Mouse (Mus musculus) heart, adult 2 months (tissue): ENCODE data around the gene Ncoa5. TPM values are rescaled to one million over a fixed set of nuclear protein-coding genes. Genes with fewer than 3 reads are reported as not detected.

ENCODE experiments used
- DNase-seq, 2 experiments: peaks; one replicate each; pipeline ENCODE4 v3.0.0; 2021
- H3K27ac ChIP-seq: fragments of 200-600 bp; 2 replicates; pipeline ENCODE4 v1.8.1; 2022
- H3K27me3 ChIP-seq: fragments of 200-500 bp; 2 replicates; pipeline ENCODE4 v1.6.1; 2012; ENCODE audit warnings: mild to moderate bottlenecking, low read length, inconsistent platforms, mixed read lengths; ENCODE audit not compliant: control insufficient read depth, insufficient read depth
- H3K36me3 ChIP-seq: fragments of 200-500 bp; 2 replicates; pipeline ENCODE4 v1.6.1; 2012; ENCODE audit warnings: low read length, inconsistent platforms; ENCODE audit not compliant: control insufficient read depth, insufficient read depth
- H3K4me1 ChIP-seq: fragments of 200-500 bp; 2 replicates; pipeline ENCODE4 v1.6.1; 2011; ENCODE audit warnings: low read length; ENCODE audit not compliant: control insufficient read depth, insufficient read depth
- H3K4me3 ChIP-seq: fragments of 200-600 bp; 2 replicates; pipeline ENCODE4 v1.8.1; 2022
- H3K79me2 ChIP-seq: fragments of 200-500 bp; replicated peaks from 2 replicates; pipeline ENCODE4 v1.6.1; 2012; ENCODE audit warnings: mild to moderate bottlenecking, inconsistent platforms, low read length, moderate library complexity, mixed read lengths; ENCODE audit not compliant: control insufficient read depth, insufficient read depth
- H3K9ac ChIP-seq: fragments of 200-500 bp; 2 replicates; pipeline ENCODE4 v1.6.1; 2012; ENCODE audit warnings: low read depth, mild to moderate bottlenecking, control low read depth, inconsistent platforms, low read length, mixed read lengths
- CTCF ChIP-seq: fragments of 200-600 bp; IDR thresholded peaks from 2 replicates; pipeline ENCODE4 v1.8.1; 2022; ENCODE audit warnings: antibody characterized with exemption, mild to moderate bottlenecking, moderate library complexity
- EP300 ChIP-seq: fragments of 200-500 bp; IDR thresholded peaks from 2 replicates; pipeline ENCODE4 v1.6.1; 2011; ENCODE audit warnings: low read depth, low read length, control low read depth; ENCODE audit not compliant: insufficient read depth
- POLR2A ChIP-seq: fragments of 200-500 bp; IDR thresholded peaks from 2 replicates; pipeline ENCODE4 v1.6.1; 2011; ENCODE audit warnings: mild to moderate bottlenecking, low read depth, low read length, control low read depth; ENCODE audit not compliant: insufficient read depth
- WGBS: fragments of 180-500 bp; shearing (Covaris S2); methylation state at CpG from one replicate; pipeline ENCODE4 v1.1.7; 2018; 5-methylcytosine and 5-hydroxymethylcytosine counted together
- intact Hi-C: fragments of 180-260 bp; cut with DNase I; formaldehyde crosslinking; loops from one replicate; pipeline ENCODE4 v1.15.1; 2025
- polyA plus RNA-seq: library from polyadenylated mRNA; depleted of rRNA; stranded (reverse); fragments of >200 nt; gene quantifications from 2 replicates; pipeline ENCODE4 v1.2.3, GENCODE M21; 2012
- total RNA-seq, 2 experiments: library from RNA; stranded (reverse); gene quantifications; 2 replicates each; pipeline ENCODE4 v1.2.3; 2021

Gene Ncoa5
- total and polyA plus RNA-seq, 3 experiments: 16.4 to 20.6 (median 18.6) TPM

- H3K27ac ChIP-seq: no peak overlapping the region; the same call in none of the 2 replicates
- TF ChIP-seq POLR2A: no peak
- peak; percentile 82; the same call in 1 of the 2 replicates for TF ChIP-seq EP300
- peaks cover 5% of the 10 kb centered on the region for H3K27me3 ChIP-seq
- H3K9ac ChIP-seq: no peak overlapping the region
- WGBS: 28% methylated on average over 2 of the region's 2 CpGs
- no peaks in the 10 kb centered on the region for H3K79me2 ChIP-seq
- H3K4me1 ChIP-seq: no peaks in the 10 kb centered on the region; the same call in 1 of the 2 replicates
- peak; percentile 75 to 87 for DNase-seq
- no peak overlapping the region for H3K4me3 ChIP-seq
- intact Hi-C loops: loop anchor here (1.0 to 5.0 kb wide), 5 partner anchors 37 to 412 kb away; no protein-coding TSS in a partner anchor
- no peaks in the 10 kb centered on the region for H3K36me3 ChIP-seq
Measured at GRCm38 (mm10) chr2:165074937-165075336, 40.3 kb upstream of the Ncoa5 start.

GRCm38 (mm10) chr2:165074081-165074884 is 39.6 kb upstream of the Ncoa5 start:
- Histone ChIP-seq H3K27me3 (peaks cover 3% of the 10 kb centered on the region), H3K4me3 (no peak overlapping the region), H3K4me1 (no peaks in the 10 kb centered on the region; the same call in 1 of the 2 replicates), H3K79me2 (no peaks in the 10 kb centered on the region), H3K9ac (no peak overlapping the region), H3K27ac (peak overlapping the region; percentile 3), H3K36me3 (no peaks in the 10 kb centered on the region)
- intact Hi-C loops: loop anchor here (5.0 kb wide), 1 partner anchor 413 kb away; no protein-coding TSS in a partner anchor
- 7% methylated on average over 11 of the region's 11 CpGs for WGBS
- DNase-seq: peak; percentile 62 to 72
- TF ChIP-seq EP300 (peak; percentile 63; the same call in 1 of the 2 replicates), POLR2A (no peak)

- peaks cover 2% of the 10 kb centered on the region for H3K27me3 ChIP-seq
- intact Hi-C loops: loop anchor here (5.0 kb wide), 1 partner anchor 414 kb away; no protein-coding TSS in a partner anchor
- H3K4me1 ChIP-seq: no peaks in the 10 kb centered on the region; the same call in 1 of the 2 replicates
Measured at GRCm38 (mm10) chr2:165073381-165073781, 38.7 kb upstream of the Ncoa5 start.

GRCm38 (mm10) chr2:165070096-165070816 is 35.6 kb upstream of the Ncoa5 start:
- intact Hi-C loops: loop anchor here (5.0 kb wide), 1 partner anchor 417 kb away; no protein-coding TSS in a partner anchor
- DNase-seq: peak; percentile 54 to 73
- Histone ChIP-seq H3K4me3 (no peak overlapping the region), H3K27me3 (peaks cover 4% of the 10 kb centered on the region), H3K36me3 (no peaks in the 10 kb centered on the region), H3K27ac (no peak overlapping the region), H3K9ac (no peak overlapping the region), H3K79me2 (no peaks in the 10 kb centered on the region), H3K4me1 (no peaks in the 10 kb centered on the region; the same call in 1 of the 2 replicates)
- 26% methylated on average over 23 of the region's 23 CpGs for WGBS
- TF ChIP-seq EP300: no peak
- TF ChIP-seq CTCF: peak; percentile 71

More at GRCm38 (mm10) chr2:165073381-165073781, 38.7 kb upstream of the Ncoa5 start:
- 8% methylated on average over 9 of the region's 9 CpGs for WGBS
- H3K27ac ChIP-seq: no peak overlapping the region
- no peak overlapping the region for H3K4me3 ChIP-seq
- no peaks in the 10 kb centered on the region for H3K36me3 ChIP-seq
- H3K79me2 ChIP-seq: no peaks in the 10 kb centered on the region
- TF ChIP-seq POLR2A (no peak), CTCF (no peak), EP300 (no peak)
- DNase-seq: no peak
- H3K9ac ChIP-seq: no peak overlapping the region

GRCm38 (mm10) chr2:165068806-165069205 is 34.1 kb upstream of the Ncoa5 start:
- DNase-seq: no peak
- H3K9ac ChIP-seq: no peak overlapping the region
- H3K4me3 ChIP-seq: no peak overlapping the region
- intact Hi-C loops: loop anchor here (2.0 kb wide), 1 partner anchor 106 kb away; no protein-coding TSS in a partner anchor
- peaks cover 4% of the 10 kb centered on the region for H3K27me3 ChIP-seq
- H3K79me2 ChIP-seq: no peaks in the 10 kb centered on the region
- no peaks in the 10 kb centered on the region for H3K36me3 ChIP-seq
- TF ChIP-seq CTCF (no peak), EP300 (no peak), POLR2A (no peak)
- H3K27ac ChIP-seq: no peak overlapping the region
- no peaks in the 10 kb centered on the region for H3K4me1 ChIP-seq
- WGBS: 79% methylated on average over 2 of the region's 2 CpGs

GRCm38 (mm10) chr2:165064489-165064888 is 29.8 kb upstream of the Ncoa5 start:
- 61% methylated on average over 7 of the region's 7 CpGs for WGBS
- Histone ChIP-seq H3K4me3 (no peak overlapping the region), H3K4me1 (no peaks in the 10 kb centered on the region), H3K36me3 (no peaks in the 10 kb centered on the region), H3K27me3 (peaks cover 4% of the 10 kb centered on the region), H3K27ac (no peak overlapping the region), H3K9ac (no peak overlapping the region), H3K79me2 (no peaks in the 10 kb centered on the region)
- no peak for TF ChIP-seq EP300
- TF ChIP-seq CTCF: no peak
- no peak for TF ChIP-seq POLR2A
- no peak for DNase-seq
- intact Hi-C loops: no loop called here
